Mouse (Mus musculus) liver, embryonic 14.5 days (tissue): Measurements from ENCODE around the gene Hist2h4.

ENCODE experiments used
- CTCF ChIP-seq: IDR thresholded peaks from 2 replicates; pipeline ENCODE4 v1.5.1; 2016; ENCODE audit warnings: antibody characterized with exemption, low read depth, control low read depth
- EP300 ChIP-seq: IDR thresholded peaks from 2 replicates; pipeline ENCODE4 v1.6.1; 2016; ENCODE audit warnings: antibody characterized with exemption, low read depth

DNA sequence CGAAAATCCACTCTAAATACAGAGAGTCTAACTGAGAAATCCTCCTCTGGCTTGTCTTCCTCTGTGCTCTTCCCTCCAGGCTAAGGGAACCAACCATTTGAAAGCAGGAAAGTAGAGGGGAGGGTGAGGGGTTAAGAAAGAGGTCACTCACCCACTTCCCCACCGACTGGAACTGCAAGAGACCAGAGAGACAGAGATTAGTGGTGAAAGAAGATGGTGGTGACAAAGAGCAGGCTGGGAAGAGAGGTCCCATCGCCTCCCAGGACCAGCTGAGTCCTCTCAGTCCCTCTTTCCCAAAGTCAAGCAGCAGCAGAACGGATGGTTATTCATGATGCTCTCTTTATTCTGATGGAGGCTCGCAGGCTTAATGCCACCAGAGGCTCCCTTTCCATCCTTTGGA, 30.3 kb upstream of the Hist2h4 start:
- TF ChIP-seq CTCF (no peak), EP300 (no peak)
